Mouse (Mus musculus) right cerebral cortex, postnatal 4 days (tissue): ENCODE data around the gene Myh9.
"Not testable (repeated sequence)": the region's sequence is repeated elsewhere in the genome, so short reads cannot be mapped to it uniquely, and the experiment has no call there.

Source experiments
- DNase-seq: peaks from one replicate; pipeline ENCODE4 v3.0.0-alpha.2; 2022

The Myh9 gene

GRCm38 (mm10) chr15:77750461-77750860 is 91.5 kb downstream of the Myh9 start:
- no peak for DNase-seq

DNA sequence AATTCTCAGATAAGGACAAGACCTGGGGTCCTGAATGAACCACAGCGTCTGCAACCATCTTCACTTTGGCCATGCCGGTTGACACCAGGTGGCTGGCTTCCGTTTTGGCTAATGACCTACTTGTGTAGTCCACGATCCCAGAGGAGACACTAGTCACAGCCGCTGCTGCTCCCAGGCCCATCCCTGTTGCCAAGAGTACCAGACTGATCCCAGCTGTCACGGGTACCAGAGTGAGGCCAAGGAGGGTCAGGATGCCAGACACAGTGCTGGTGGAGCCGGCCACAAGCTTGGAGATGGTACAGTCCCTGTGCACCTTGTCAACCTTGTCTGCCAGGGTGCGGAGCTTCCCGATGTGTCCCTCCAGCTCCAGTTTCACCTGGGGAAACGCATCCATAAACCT is 92.3 kb downstream of the Myh9 start:
- DNase-seq = no peak

GRCm38 (mm10) chr15:77748414-77748813 is 93.6 kb downstream of the Myh9 start:
- DNase-seq = no peak

GRCm38 (mm10) chr15:77746326-77746725 is 95.6 kb downstream of the Myh9 start:
- no peak for DNase-seq

- DNase-seq = no peak
These were observed 96.9 kb downstream of the Myh9 start for GRCm38 (mm10) chr15:77745081-77745480.

DNA sequence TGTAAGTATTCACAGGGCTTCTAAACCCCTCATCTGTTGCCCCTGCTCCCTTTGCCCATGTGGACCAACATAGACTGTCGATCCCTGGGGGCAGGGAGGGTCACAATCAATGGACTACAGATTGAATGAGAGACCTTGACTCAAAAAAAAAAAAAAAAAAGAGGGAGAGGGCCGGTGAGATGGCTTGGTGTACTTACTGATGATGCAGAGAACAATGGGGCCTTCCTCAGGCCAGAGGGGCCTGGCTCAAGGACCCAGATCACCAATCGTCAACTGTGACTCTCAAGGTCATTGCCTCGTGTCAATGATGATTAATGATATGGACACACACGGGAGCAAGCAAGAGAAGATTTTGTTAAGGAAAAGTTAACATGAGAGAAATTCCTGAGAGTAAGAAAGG is 97.3 kb downstream of the Myh9 start:
- no peak for DNase-seq

DNA sequence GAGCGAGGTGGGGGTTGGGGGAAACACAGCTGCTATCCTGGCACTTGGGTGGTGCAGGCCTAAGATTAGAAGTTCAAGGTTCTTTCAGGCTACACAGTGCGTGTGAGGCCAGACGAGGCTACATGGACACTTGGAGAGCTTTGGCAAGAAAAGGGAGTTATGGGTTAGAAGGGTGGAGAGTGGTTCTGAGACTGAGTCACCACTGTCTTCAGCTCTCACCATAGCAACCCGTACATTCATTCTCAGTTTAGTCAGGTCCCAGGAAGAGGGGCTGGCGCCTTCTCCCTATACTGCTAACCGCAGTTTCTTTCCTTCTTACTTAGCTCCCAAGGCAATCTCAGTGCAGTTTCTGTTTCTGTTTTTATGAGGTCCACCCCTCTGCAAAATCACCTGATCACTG is 100.4 kb downstream of the Myh9 start:
- DNase-seq = not testable (repeated sequence)

- DNase-seq = no peak
These were observed 101.3 kb downstream of the Myh9 start for GRCm38 (mm10) chr15:77740511-77741297.

- not testable (repeated sequence) for DNase-seq
These were observed 108.1 kb downstream of the Myh9 start for GRCm38 (mm10) chr15:77733903-77734302.

DNA sequence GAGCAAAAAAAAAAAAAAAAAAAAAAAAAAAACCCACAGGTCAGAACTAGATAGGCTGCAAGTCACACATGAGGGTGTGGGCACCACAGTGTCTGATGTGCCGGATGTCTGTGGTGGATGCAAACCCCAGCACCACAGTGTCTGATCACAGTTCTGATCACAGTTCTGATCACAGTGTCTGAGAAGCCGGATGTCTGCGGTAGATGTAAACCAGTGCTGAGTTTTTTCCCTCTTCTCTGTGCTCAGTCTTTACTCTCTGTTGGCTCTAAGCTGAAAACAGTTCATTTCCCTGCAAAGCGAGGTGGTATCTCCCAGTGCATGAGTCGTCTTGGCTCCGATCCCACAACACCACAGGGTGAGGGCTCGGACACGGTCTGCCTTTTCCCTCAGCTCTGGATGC is 108.6 kb downstream of the Myh9 start:
- DNase-seq = not testable (repeated sequence)

- not testable (repeated sequence) for DNase-seq
These were observed 109.1 kb downstream of the Myh9 start for GRCm38 (mm10) chr15:77732851-77733250.

DNA sequence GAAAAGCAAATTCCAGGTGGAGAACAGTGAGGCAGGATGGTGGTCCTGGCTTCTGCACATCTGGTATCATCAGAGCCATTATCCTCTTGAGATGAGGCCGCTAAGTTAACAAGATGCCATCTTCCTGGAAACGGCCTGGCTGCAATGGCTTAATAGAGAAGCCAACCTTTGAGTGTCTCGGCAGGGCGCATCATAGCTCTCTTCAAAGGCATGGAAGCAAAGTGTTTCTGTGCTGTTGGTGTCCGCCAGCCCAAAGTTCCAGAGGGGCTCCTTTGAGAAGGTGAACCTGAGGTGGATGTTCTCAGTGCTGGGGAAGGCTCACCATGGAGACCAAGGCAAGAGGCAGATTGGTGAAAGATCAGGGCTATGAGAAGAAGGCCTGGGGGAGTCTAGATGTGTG is 110.4 kb downstream of the Myh9 start:
- DNase-seq = no peak

DNA sequence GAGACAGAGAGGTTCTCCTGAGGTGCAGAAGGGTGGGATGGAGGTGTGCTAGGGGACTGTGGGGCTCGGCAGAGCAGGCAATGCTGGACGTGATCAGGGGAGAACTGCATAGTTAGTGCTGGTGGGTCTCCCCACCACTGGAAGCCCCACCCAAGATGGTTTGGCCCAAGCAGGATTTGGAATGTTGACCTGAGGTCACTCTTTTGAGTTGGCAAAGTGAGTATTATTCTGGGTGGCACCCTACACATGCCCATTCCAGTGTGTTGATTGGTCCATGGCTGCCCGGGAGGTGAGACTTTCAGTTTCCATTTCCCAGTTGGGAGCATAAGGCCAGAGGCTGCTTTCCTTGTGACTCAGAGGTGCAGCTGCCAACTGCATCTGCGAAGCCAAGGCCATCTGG is 113.2 kb downstream of the Myh9 start, which contains the start of gene Apol9b:
Apol9b (plus strand) TSS at position 301 of the 400 bp plus-strand sequence.
- not testable (repeated sequence) for DNase-seq

DNA sequence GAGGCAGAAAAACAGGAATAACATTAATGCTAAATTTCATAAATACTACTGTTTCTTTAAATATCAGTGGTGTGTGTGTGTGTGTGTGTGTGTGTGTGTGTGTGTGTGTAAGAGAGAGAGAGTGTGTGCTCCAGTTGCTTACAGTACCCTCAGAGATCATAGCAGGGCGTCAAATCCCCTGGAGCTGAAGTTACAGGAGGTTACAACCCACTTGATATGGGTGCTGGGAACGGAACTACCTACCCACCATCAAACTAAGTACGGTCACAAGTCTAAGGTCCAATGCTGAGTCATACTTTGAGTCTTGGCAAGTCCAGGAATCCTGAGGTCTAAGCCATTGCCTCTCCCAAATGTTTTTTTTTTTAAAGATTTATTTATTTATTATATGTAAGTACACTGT is 114.2 kb downstream of the Myh9 start:
- not testable (repeated sequence) for DNase-seq

- DNase-seq = not testable (repeated sequence)
These were observed 114.8 kb downstream of the Myh9 start for GRCm38 (mm10) chr15:77727139-77727538.

GRCm38 (mm10) chr15:77725393-77726020 is 116.5 kb downstream of the Myh9 start:
- DNase-seq = not testable (repeated sequence)

- not testable (repeated sequence) for DNase-seq
These were observed 117.6 kb downstream of the Myh9 start for GRCm38 (mm10) chr15:77724208-77724911.

DNA sequence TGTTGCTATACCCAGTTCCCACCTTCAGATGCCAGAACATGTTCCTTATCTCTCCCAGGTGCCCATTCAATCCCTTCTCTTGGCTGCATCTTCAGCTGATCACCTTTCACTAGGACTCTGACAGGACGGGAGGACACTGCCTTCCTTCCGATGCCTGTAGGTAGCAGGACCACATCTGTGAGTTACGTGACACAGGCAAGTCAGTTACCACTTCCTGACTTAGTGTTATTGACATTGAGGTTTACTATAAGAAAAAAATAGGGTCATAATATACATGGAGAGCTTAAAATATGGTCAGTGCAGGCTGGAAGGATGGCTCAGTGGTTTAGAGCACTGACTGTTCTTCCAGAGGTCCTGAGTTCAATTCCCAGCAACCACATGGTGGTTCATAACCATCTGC is 120.5 kb downstream of the Myh9 start:
- not testable (repeated sequence) for DNase-seq

DNA sequence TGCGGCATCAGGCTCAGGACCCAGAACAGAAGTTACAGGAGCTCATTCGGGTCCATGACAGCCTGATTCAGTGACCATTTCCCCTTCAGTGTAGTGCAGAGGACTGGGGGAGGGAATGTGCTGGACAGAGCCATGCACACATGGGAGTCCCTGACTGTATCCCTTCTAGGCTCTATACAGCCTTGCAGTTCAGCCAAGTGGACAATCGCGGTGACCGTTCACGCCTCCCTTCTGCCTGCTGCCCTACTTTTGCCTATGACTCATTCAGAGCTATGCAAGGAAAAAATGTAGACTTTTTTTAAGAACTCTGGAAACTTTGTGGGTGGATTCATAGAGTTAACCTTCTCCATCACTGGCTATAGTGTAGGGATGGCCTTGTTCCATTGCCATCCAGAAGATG is 123.7 kb downstream of the Myh9 start:
- DNase-seq = not testable (repeated sequence)
